Mouse (Mus musculus): ENCODE measurements at regions not wholly inside any gene's neighbourhood (a gene's known extent, or its start where the extent isn't known, plus 50 kb on each side); places are given as distances from the start of the nearest gene placed in this dataset.

DNA sequence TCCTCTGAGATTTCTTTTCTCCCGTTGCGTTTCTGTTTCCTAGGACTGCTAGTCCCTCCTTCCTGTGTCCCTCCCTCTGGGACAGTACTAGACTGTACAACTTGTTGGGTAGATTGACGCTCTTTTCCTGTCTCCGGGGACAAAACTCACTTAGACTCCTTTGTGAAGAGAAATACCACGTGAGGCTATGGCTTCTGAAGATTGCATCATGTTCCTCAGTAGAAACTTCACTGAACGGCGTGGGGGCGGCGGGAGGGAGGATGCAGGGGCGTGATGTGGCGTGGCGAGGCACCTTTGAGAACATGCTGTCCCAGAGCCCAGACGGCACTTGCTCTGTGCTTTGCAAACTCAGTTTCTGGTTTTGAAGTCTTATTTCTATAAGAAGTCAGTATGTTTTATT, 78.5 kb downstream of the Spata18 start:
- Histone ChIP-seq H3K36me3 (ENCODE audit: control insufficient read depth, insufficient read depth, low read length) (no peaks in the 10 kb centered on the region), H3K4me3 (ENCODE audit: low read depth, low read length) (no peak overlapping the region), H3K9ac (ENCODE audit: low read length) (no peak overlapping the region), H3K9me3 (ENCODE audit: control insufficient read depth, low read length) (no peaks in the 10 kb centered on the region), H3K4me2 (ENCODE audit: low read depth) (no peak overlapping the region), H3K27me3 (ENCODE audit: control insufficient read depth, insufficient read depth, low read length) (no peaks in the 10 kb centered on the region), H3K4me1 (ENCODE audit: control insufficient read depth, insufficient read depth, low read length) (no peaks in the 10 kb centered on the region), H3K27ac (ENCODE audit: low read depth, low read length) (no peak overlapping the region)
- 84% methylated on average over 13 of the region's 13 CpGs for WGBS
- DNase-seq (ENCODE audit: low spot score) (no peak), ATAC-seq (ENCODE audit: insufficient read depth, low FRiP score, low TSS enrichment) (no peak)

DNA sequence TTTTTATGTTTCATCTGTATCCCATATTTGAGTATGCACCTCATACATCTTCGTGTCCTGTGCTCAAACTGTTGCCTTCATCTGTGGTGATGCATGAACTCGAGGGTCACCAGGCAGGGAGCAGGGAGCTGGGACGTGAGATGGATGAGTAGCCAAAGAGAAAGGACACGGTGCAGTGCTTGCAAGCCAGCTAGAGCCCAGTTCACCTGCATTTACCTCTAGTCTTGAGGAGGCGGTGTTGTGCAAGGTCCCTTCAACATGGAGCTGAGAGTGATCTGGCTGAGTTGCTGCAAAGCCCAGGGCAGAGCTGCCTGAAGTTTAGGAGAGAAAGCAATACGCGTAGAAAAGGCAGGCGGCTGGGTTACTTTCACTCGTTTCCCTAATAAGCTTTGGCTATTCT, 80.2 kb downstream of the Spata18 start:
- DNase-seq (ENCODE audit: low spot score) (no peak), ATAC-seq (ENCODE audit: insufficient read depth, low FRiP score, low TSS enrichment) (no peak)
- Histone ChIP-seq H3K9ac (ENCODE audit: low read length) (no peak overlapping the region), H3K4me2 (ENCODE audit: low read depth) (no peak overlapping the region), H3K4me1 (ENCODE audit: control insufficient read depth, insufficient read depth, low read length) (no peaks in the 10 kb centered on the region), H3K4me3 (ENCODE audit: low read depth, low read length) (no peak overlapping the region), H3K27ac (ENCODE audit: low read depth, low read length) (no peak overlapping the region), H3K36me3 (ENCODE audit: control insufficient read depth, insufficient read depth, low read length) (no peaks in the 10 kb centered on the region), H3K9me3 (ENCODE audit: control insufficient read depth, low read length) (no peaks in the 10 kb centered on the region), H3K27me3 (ENCODE audit: control insufficient read depth, insufficient read depth, low read length) (no peaks in the 10 kb centered on the region)
- WGBS, result 79% methylated on average over 9 of the region's 9 CpGs

DNA sequence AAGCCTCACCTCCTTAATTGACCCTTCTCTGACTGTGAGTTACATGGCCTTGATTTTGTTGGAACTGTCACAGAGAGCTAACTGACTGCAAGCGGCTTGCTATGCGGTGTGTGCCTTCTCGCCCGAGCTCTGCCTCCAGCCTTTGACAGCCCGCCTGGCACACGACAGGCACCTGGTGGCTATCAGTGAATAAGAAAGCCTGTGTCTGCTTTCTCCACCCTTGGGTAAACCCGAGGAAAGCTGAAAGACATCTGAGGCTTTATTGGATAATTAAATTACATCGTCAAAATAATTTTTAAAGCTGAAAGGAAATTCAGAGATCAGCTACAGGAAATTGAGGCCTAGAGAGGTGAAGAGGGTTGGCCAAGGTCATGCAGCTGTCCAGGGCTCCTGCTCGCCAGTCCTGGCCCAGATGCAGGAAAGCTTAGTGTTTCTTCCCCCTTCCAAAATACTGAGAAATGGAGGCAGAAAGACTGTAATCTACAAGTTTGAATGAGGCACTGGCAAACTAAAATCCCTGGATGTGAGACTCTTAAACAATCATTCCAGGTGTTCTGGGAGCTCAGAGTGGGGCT, 80.9 kb downstream of the Spata18 start:
- no peaks in the 10 kb centered on the region for H3K27me3 ChIP-seq (ENCODE audit: control insufficient read depth, insufficient read depth, low read length)
- no peak overlapping the region for H3K9ac ChIP-seq (ENCODE audit: low read length)
- H3K27ac ChIP-seq (ENCODE audit: low read depth, low read length), result no peak overlapping the region
- DNase-seq (ENCODE audit: low spot score) (no peak), ATAC-seq (ENCODE audit: insufficient read depth, low FRiP score, low TSS enrichment) (no peak)
- WGBS, result 59% methylated on average over 9 of the region's 9 CpGs
- no peak overlapping the region for H3K4me2 ChIP-seq (ENCODE audit: low read depth)
- H3K36me3 ChIP-seq (ENCODE audit: control insufficient read depth, insufficient read depth, low read length), result no peaks in the 10 kb centered on the region
- H3K4me1 ChIP-seq (ENCODE audit: control insufficient read depth, insufficient read depth, low read length), result no peaks in the 10 kb centered on the region
- H3K4me3 ChIP-seq (ENCODE audit: low read depth, low read length), result no peak overlapping the region
- no peaks in the 10 kb centered on the region for H3K9me3 ChIP-seq (ENCODE audit: control insufficient read depth, low read length)

DNA sequence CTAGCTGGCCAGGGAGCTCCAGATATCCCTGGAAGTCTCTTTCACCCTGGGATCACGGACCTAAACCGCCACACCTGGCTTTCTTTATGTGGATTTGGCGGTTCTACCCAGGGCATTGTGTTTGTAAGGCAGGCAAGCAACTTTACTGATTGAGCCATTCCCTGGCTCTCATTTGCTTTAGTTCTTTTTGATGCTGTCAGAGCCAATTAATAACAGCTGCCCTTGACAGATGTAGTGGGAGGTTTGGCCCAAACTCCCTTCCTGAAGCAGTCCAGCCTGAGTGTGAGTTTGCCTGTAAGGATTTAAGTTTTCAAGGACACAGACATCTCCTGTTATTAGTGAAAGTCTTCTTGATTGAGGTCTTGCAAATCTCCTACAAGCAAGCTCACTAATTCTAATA, 89.6 kb downstream of the Spata18 start:
- H3K4me3 ChIP-seq (ENCODE audit: low read depth, low read length), result no peak overlapping the region
- no peaks in the 10 kb centered on the region for H3K9me3 ChIP-seq (ENCODE audit: control insufficient read depth, low read length)
- ATAC-seq (ENCODE audit: insufficient read depth, low FRiP score, low TSS enrichment) (no peak), DNase-seq (ENCODE audit: low spot score) (no peak)
- H3K27ac ChIP-seq (ENCODE audit: low read depth, low read length), result no peak overlapping the region
- no peaks in the 10 kb centered on the region for H3K36me3 ChIP-seq (ENCODE audit: control insufficient read depth, insufficient read depth, low read length)
- H3K4me2 ChIP-seq (ENCODE audit: low read depth), result no peak overlapping the region
- H3K27me3 ChIP-seq (ENCODE audit: control insufficient read depth, insufficient read depth, low read length), result no peaks in the 10 kb centered on the region
- no peaks in the 10 kb centered on the region for H3K4me1 ChIP-seq (ENCODE audit: control insufficient read depth, insufficient read depth, low read length)
- no peak overlapping the region for H3K9ac ChIP-seq (ENCODE audit: low read length)
- WGBS, result 84% methylated on average over 3 of the region's 3 CpGs

DNA sequence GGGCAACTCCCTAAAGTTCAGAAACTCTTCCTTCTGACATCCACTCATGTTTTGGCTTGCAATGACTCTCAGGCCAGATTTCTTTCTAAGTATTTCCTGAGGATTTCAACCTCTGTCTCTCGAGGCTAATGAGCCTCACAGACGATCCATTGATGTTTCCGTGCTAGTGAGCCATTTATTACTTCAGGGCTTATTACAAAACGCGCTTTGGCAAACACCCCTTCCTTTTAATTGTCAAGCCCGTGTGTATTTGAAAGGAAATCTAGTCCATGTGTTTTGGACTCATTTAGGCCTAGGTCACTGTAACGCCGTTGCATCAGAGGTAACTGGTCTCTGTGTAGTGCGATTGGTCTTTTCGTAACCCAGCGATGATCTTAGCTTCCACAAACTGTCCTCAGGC, 90.3 kb downstream of the Spata18 start:
- H3K36me3 ChIP-seq (ENCODE audit: control insufficient read depth, insufficient read depth, low read length), result no peaks in the 10 kb centered on the region
- H3K4me2 ChIP-seq (ENCODE audit: low read depth), result no peak overlapping the region
- no peaks in the 10 kb centered on the region for H3K4me1 ChIP-seq (ENCODE audit: control insufficient read depth, insufficient read depth, low read length)
- H3K27me3 ChIP-seq (ENCODE audit: control insufficient read depth, insufficient read depth, low read length), result no peaks in the 10 kb centered on the region
- H3K9me3 ChIP-seq (ENCODE audit: control insufficient read depth, low read length), result no peaks in the 10 kb centered on the region
- 85% methylated on average over 11 of the region's 11 CpGs for WGBS
- H3K9ac ChIP-seq (ENCODE audit: low read length), result no peak overlapping the region
- H3K27ac ChIP-seq (ENCODE audit: low read depth, low read length), result no peak overlapping the region
- no peak overlapping the region for H3K4me3 ChIP-seq (ENCODE audit: low read depth, low read length)
- DNase-seq (ENCODE audit: low spot score) (no peak), ATAC-seq (ENCODE audit: insufficient read depth, low FRiP score, low TSS enrichment) (no peak)

DNA sequence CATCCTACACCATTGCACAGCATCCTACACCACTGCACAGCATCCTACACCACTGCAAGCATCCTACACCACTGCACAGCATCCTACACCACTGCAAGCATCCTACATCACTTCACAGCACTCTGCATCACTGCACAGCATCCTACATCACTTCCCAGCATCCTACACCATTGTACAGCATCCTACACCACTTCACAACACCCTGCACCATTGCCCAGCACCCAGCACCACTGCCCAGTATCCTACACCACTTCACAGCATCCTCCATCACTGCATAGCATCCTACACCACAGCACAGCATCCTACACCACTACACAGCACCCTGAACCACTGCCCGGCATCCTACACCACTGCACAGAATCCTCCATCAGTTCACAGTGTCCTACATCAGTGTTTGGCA, 92.8 kb downstream of the Spata18 start:
- Histone ChIP-seq H3K4me1 (ENCODE audit: control insufficient read depth, insufficient read depth, low read length) (no peaks in the 10 kb centered on the region), H3K9ac (ENCODE audit: low read length) (no peak overlapping the region), H3K36me3 (ENCODE audit: control insufficient read depth, insufficient read depth, low read length) (no peaks in the 10 kb centered on the region), H3K27ac (ENCODE audit: low read depth, low read length) (no peak overlapping the region), H3K4me2 (ENCODE audit: low read depth) (no peak overlapping the region), H3K9me3 (ENCODE audit: control insufficient read depth, low read length) (no peaks in the 10 kb centered on the region), H3K27me3 (ENCODE audit: control insufficient read depth, insufficient read depth, low read length) (no peaks in the 10 kb centered on the region), H3K4me3 (ENCODE audit: low read depth, low read length) (no peak overlapping the region)
- 93% methylated on average over 1 of the region's 1 CpGs for WGBS
- DNase-seq (ENCODE audit: low spot score) (no peak), ATAC-seq (ENCODE audit: insufficient read depth, low FRiP score, low TSS enrichment) (no peak)

DNA sequence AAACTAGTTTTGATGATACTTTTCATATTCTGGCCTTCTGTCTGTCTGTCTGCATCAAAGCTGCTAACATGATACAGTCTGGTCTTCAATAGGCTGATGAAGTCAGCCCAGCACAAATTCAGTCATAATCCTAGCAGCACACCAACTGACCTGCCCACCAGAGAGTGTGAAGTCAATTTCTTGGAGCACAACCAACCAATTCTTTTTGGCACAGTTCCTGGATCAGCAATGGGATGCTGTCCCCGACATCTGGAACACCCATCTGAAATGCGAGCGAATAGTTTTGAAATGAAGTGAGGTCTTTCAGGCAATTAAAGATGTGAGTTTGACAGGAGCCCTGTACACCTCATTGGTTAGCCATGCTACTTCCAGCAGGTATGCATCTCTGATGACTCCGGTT, 98.6 kb downstream of the Spata18 start:
- 81% methylated on average over 4 of the region's 4 CpGs for WGBS
- no peak overlapping the region for H3K9ac ChIP-seq (ENCODE audit: low read length)
- no peak overlapping the region for H3K4me3 ChIP-seq (ENCODE audit: low read depth, low read length)
- no peaks in the 10 kb centered on the region for H3K27me3 ChIP-seq (ENCODE audit: control insufficient read depth, insufficient read depth, low read length)
- ATAC-seq (ENCODE audit: insufficient read depth, low FRiP score, low TSS enrichment), result no peak
- DNase-seq (ENCODE audit: low spot score), result no peak
- H3K4me1 ChIP-seq (ENCODE audit: control insufficient read depth, insufficient read depth, low read length), result no peaks in the 10 kb centered on the region
- no peaks in the 10 kb centered on the region for H3K9me3 ChIP-seq (ENCODE audit: control insufficient read depth, low read length)
- no peaks in the 10 kb centered on the region for H3K36me3 ChIP-seq (ENCODE audit: control insufficient read depth, insufficient read depth, low read length)
- H3K4me2 ChIP-seq (ENCODE audit: low read depth), result no peak overlapping the region
- H3K27ac ChIP-seq (ENCODE audit: low read depth, low read length), result no peak overlapping the region

DNA sequence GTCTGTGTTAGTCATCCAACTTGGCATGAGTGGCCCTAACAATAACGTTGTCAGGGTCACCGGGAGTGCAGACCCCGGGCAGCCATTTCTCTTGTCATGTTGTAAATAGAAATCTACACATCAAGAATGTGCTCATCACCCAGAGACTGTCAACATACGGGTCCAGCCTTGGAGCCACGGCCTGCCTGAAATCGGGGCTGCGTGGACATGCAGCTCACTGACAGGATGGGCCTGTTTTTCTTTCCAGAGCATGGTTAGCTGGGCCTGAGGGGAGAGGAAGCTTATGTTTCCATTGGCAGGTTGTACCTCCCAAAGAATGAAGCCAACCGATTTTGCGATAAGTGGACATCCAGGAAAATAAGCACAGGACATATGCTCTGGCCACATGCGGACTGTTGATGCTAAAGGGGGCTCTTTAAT, 101.1 kb downstream of the Spata18 start:
- ATAC-seq (ENCODE audit: insufficient read depth, low FRiP score, low TSS enrichment) (no peak), DNase-seq (ENCODE audit: low spot score) (no peak)
- Histone ChIP-seq H3K36me3 (ENCODE audit: control insufficient read depth, insufficient read depth, low read length) (no peaks in the 10 kb centered on the region), H3K9me3 (ENCODE audit: control insufficient read depth, low read length) (no peaks in the 10 kb centered on the region), H3K27ac (ENCODE audit: low read depth, low read length) (no peak overlapping the region), H3K4me3 (ENCODE audit: low read depth, low read length) (no peak overlapping the region), H3K9ac (ENCODE audit: low read length) (no peak overlapping the region), H3K27me3 (ENCODE audit: control insufficient read depth, insufficient read depth, low read length) (no peaks in the 10 kb centered on the region), H3K4me1 (ENCODE audit: control insufficient read depth, insufficient read depth, low read length) (no peaks in the 10 kb centered on the region), H3K4me2 (ENCODE audit: low read depth) (no peak overlapping the region)
- WGBS, result 70% methylated on average over 10 of the region's 10 CpGs

DNA sequence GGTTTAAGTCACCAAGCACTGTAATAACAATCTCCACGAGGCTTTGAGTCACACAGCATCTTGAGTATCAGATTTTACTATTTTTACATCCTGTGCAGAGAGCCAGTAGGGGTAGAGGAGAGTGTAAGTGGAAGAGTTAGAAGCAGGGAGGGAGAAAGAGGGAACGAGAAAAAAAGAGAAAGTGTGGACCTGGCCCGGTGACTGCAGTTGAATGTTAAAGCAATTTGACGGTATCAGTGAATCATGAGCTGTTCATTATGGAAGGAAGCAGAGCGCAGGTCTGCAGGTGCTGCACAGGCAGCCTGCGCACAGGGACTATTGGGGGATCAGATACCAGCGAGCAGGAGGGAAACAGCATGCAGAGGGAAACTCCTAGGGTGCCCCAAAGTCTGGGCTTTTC, 102.6 kb downstream of the Spata18 start:
- Histone ChIP-seq H3K36me3 (ENCODE audit: control insufficient read depth, insufficient read depth, low read length) (no peaks in the 10 kb centered on the region), H3K9me3 (ENCODE audit: control insufficient read depth, low read length) (no peaks in the 10 kb centered on the region), H3K27me3 (ENCODE audit: control insufficient read depth, insufficient read depth, low read length) (no peaks in the 10 kb centered on the region), H3K27ac (ENCODE audit: low read depth, low read length) (no peak overlapping the region), H3K4me2 (ENCODE audit: low read depth) (no peak overlapping the region), H3K4me1 (ENCODE audit: control insufficient read depth, insufficient read depth, low read length) (no peaks in the 10 kb centered on the region), H3K9ac (ENCODE audit: low read length) (no peak overlapping the region), H3K4me3 (ENCODE audit: low read depth, low read length) (no peak overlapping the region)
- DNase-seq (ENCODE audit: low spot score), result no peak
- WGBS, result 65% methylated on average over 7 of the region's 7 CpGs
- ATAC-seq (ENCODE audit: insufficient read depth, low FRiP score, low TSS enrichment), result no peak

Data from neural tube, embryonic 11.5 days (tissue).